9 mouse cellular contexts compared by ENCODE assay signal in genomic region chr6:86765637-86766059, GRCm38 (mm10). TPM values are rescaled to one million over a fixed set of nuclear protein-coding genes. Genes with fewer than 3 reads are reported as not detected.
DNase-seq lines count a peak whose midpoint lies in the region; ATAC-seq and TF ChIP-seq lines count a peak whose summit lies in the region.
"Had no signal": no experiment of that assay in that cellular context is flagged by ENCODE, and none has a peak within 500 bp of the region (broad histone marks: within the 10 kb centered on the region; RNA-seq: fewer than 3 reads in every experiment).

No protein-coding gene starts in this region.

- 35% methylated on average over 6 of the region's 6 CpGs for WGBS in kidney, adult 2 months
- 39% methylated on average over 6 of the region's 6 CpGs for WGBS in liver, embryonic 14.5 days (ENCODE audit: insufficient replicate concordance)
- 81% methylated on average over 6 of the region's 6 CpGs for WGBS in midbrain, postnatal 0 days

- H3K27ac ChIP-seq in kidney, adult 2 months (ENCODE audit: insufficient read depth, low read depth, low read length) = peak overlapping the region; percentile 71
- H3K27ac ChIP-seq in liver, embryonic 14.5 days = no peak overlapping the region
- no peak overlapping the region for H3K27ac ChIP-seq in midbrain, postnatal 0 days (ENCODE audit: low read depth, low read length)

- no peaks in the 10 kb centered on the region for H3K9me3 ChIP-seq in liver, embryonic 14.5 days (ENCODE audit: control insufficient read depth, low read length)
- no peaks in the 10 kb centered on the region for H3K9me3 ChIP-seq in midbrain, postnatal 0 days (ENCODE audit: low read length)

- no peak overlapping the region for H3K9ac ChIP-seq in liver, embryonic 14.5 days (replicated peaks)
- no peak overlapping the region for H3K9ac ChIP-seq in midbrain, postnatal 0 days (replicated peaks; ENCODE audit: low read length, poor library complexity, severe bottlenecking)

- TF ChIP-seq EP300 in liver, embryonic 14.5 days (IDR thresholded peaks at IDR 0.05; ENCODE audit: low read depth) = no peak

- no peak for DNase-seq in Patski (ENCODE audit: low read depth, low spot score)
- DNase-seq in kidney, adult 2 months = peak; percentile 91
- peak in 1 of 3 experiments; percentile 9 for DNase-seq in liver, embryonic 14.5 days (ENCODE audit: low read depth in 3 of 3, low spot score in 3 of 3)
- DNase-seq in splenic B cell, adult 2 months (ENCODE audit: low read depth, low spot score) = peak; percentile 76
- DNase-seq in midbrain, postnatal 0 days (ENCODE audit: low spot score) = no peak
- DNase-seq in frontal cortex, postnatal 36 days (ENCODE audit: low spot score in 2 of 2) = no peak
- DNase-seq in ovary, postnatal 36 days (ENCODE audit: low spot score) = no peak
- DNase-seq: cerebellum, adult 9-11 months; gastrocnemius, postnatal 25 days had no signal

- no peak for TF ChIP-seq POLR2A in kidney, adult 2 months (IDR thresholded peaks at IDR 0.05; ENCODE audit: low read depth, low read length)

- in situ Hi-C loops in Patski (cut with MboI; ENCODE audit: low pct_unique_long_range_greater_than_20kb) = no loop called here

- peaks cover 9% of the 10 kb centered on the region for H3K4me1 ChIP-seq in kidney, adult 2 months (ENCODE audit: control insufficient read depth, insufficient read depth, low read length)
- H3K4me1 ChIP-seq in liver, embryonic 14.5 days (replicated peaks; ENCODE audit: control insufficient read depth in 2 of 2, insufficient read depth in 2 of 2, low read length in 1 of 2) = 0 out of 4 replicates have a peak, but pooled peaks cover 0 to 3% of the 10 kb centered on the region in 2 experiments
- no peaks in the 10 kb centered on the region for H3K4me1 ChIP-seq in midbrain, postnatal 0 days (ENCODE audit: insufficient read depth, low read length)

- CTCF ChIA-PET in Patski (lab: Charles Lee) = interaction anchor here (0.8 to 1.6 kb wide), 2 partner anchors 13 to 29 kb away, joined by 3 read pairs; no protein-coding TSS in a partner anchor

- no peaks in the 10 kb centered on the region for H3K27me3 ChIP-seq in Patski
- H3K27me3 ChIP-seq in kidney, adult 2 months (replicated peaks; ENCODE audit: control insufficient read depth, insufficient read depth, low read length) = no peaks in the 10 kb centered on the region
- no peaks in the 10 kb centered on the region for H3K27me3 ChIP-seq in liver, embryonic 14.5 days (ENCODE audit: control insufficient read depth, insufficient read depth, low read length)
- H3K27me3 ChIP-seq in splenic B cell, adult 2 months (ENCODE audit: control insufficient read depth, insufficient read depth, low read length, poor library complexity, severe bottlenecking) = no peaks in the 10 kb centered on the region
- no peaks in the 10 kb centered on the region for H3K27me3 ChIP-seq in midbrain, postnatal 0 days (ENCODE audit: insufficient read depth, low read length)

- peak overlapping the region; percentile 34 for H3K4me2 ChIP-seq in liver, embryonic 14.5 days (ENCODE audit: low read depth)
- H3K4me2 ChIP-seq in midbrain, postnatal 0 days (ENCODE audit: low read depth, low read length, poor library complexity, severe bottlenecking) = no peak overlapping the region

- ATAC-seq in Patski = peak; percentile 61
- ATAC-seq in liver, embryonic 14.5 days (ENCODE audit: insufficient read depth) = peak; percentile 56
- no peak for ATAC-seq in midbrain, postnatal 0 days (ENCODE audit: low FRiP score)

- 0 out of 2 replicates have a peak overlapping the region, but pooled peaks have one; percentile 1 for H3K4me3 ChIP-seq in kidney, adult 2 months (ENCODE audit: insufficient read depth, low read depth, low read length)
- no peak overlapping the region for H3K4me3 ChIP-seq in liver, embryonic 14.5 days (ENCODE audit: insufficient read depth in 1 of 2, low read depth in 2 of 2, low read length in 2 of 2)
- no peak overlapping the region for H3K4me3 ChIP-seq in midbrain, postnatal 0 days (ENCODE audit: low read depth, low read length)

- POLR2A ChIA-PET in Patski (lab: Charles Lee) = interaction anchor here (0.6 kb wide), 1 partner anchor 39 kb away, joined by 4 read pairs; no protein-coding TSS in a partner anchor

- no peak for TF ChIP-seq CTCF in Patski (IDR thresholded peaks at IDR 0.05)
- peak; percentile 27; the same call in 1 of the 2 replicates for TF ChIP-seq CTCF in kidney, adult 2 months (conservative IDR thresholded peaks at IDR 0.05; ENCODE audit: insufficient read depth, insufficient read length, low read depth, low read length)
- no peak for TF ChIP-seq CTCF in liver, embryonic 14.5 days (IDR thresholded peaks at IDR 0.05; ENCODE audit: low read depth)
- no peak for TF ChIP-seq CTCF in midbrain, postnatal 0 days (IDR thresholded peaks at IDR 0.05)

- H3K36me3 ChIP-seq in kidney, adult 2 months (ENCODE audit: control insufficient read depth, insufficient read depth, low read length) = no peaks in the 10 kb centered on the region
- no peaks in the 10 kb centered on the region for H3K36me3 ChIP-seq in liver, embryonic 14.5 days (replicated peaks; ENCODE audit: control insufficient read depth, insufficient read depth, low read depth)
- no peaks in the 10 kb centered on the region for H3K36me3 ChIP-seq in splenic B cell, adult 2 months (ENCODE audit: control insufficient read depth, insufficient read depth, low read length, poor library complexity, severe bottlenecking)
- H3K36me3 ChIP-seq in midbrain, postnatal 0 days (ENCODE audit: insufficient read depth, low read length) = no peaks in the 10 kb centered on the region

RNA-seq across cellular contexts. Expression of gene Anxa4, which starts 27.7 kb away (rescaled TPM):
- 388 TPM for polyA plus RNA-seq in Patski (2021)
- 57.2 and 68.8 TPM in 2 replicates for polyA plus RNA-seq in kidney, adult 2 months (2012; rRNA removed)
- polyA plus RNA-seq in liver, embryonic 14.5 days (2012; rRNA removed) = 12.7 and 16.4 TPM in 2 replicates
- 29.4 and 34.5 TPM in 2 replicates for polyA plus RNA-seq in liver, embryonic 14.5 days (2014; fragmentation: Nextera tagmentation; extraction: Ambion mirVana)
- 3.6 and 3.9 TPM in 2 replicates for total RNA-seq in midbrain, postnatal 0 days (2014; rRNA removed)
- polyA plus RNA-seq in midbrain, postnatal 0 days (2015; fragmentation: Nextera tagmentation; extraction: Ambion mirVana) = 5.0 and 5.7 TPM in 2 replicates

RNA-seq across cellular contexts. Expression of gene Gmcl1, which starts 32.5 kb away (rescaled TPM):
- 59.1 TPM for polyA plus RNA-seq in Patski (2021)
- polyA plus RNA-seq in kidney, adult 2 months (2012; rRNA removed) = 9.1 and 10.0 TPM in 2 replicates
- polyA plus RNA-seq in liver, embryonic 14.5 days (2012; rRNA removed) = 3.6 and 4.8 TPM in 2 replicates
- polyA plus RNA-seq in liver, embryonic 14.5 days (2014; fragmentation: Nextera tagmentation; extraction: Ambion mirVana) = 7.4 and 8.3 TPM in 2 replicates
- total RNA-seq in midbrain, postnatal 0 days (2014; rRNA removed) = 18.0 and 26.7 TPM in 2 replicates
- 18.7 and 22.4 TPM in 2 replicates for polyA plus RNA-seq in midbrain, postnatal 0 days (2015; fragmentation: Nextera tagmentation; extraction: Ambion mirVana)

Comparison
In these comparisons a context has a peak if more than half of its experiments do, and no peak if none do; other contexts are left out.
1. DNase-seq: peak in kidney, adult 2 months (single experiment) and splenic B cell, adult 2 months (single experiment); none in Patski (single experiment), midbrain, postnatal 0 days (single experiment), frontal cortex, postnatal 36 days (0 of 2) and ovary, postnatal 36 days (single experiment).